Mouse (Mus musculus) embryonic facial prominence, embryonic 11.5 days (tissue): ENCODE results near the gene Polg. TPM values are rescaled to one million over a fixed set of nuclear protein-coding genes. Genes with fewer than 3 reads are reported as not detected.

Source experiments
- ATAC-seq: fragments of 200-750 bp; cut with Nextera tagmentation; replicated peaks from 2 replicates; pipeline ENCODE4 v1.8.0; 2017; ENCODE audit warnings: low read depth; ENCODE audit not compliant: insufficient number of reproducible peaks, low FRiP score, low TSS enrichment
- DNase-seq: peaks from one replicate; pipeline ENCODE4 v3.0.0-alpha.2; 2015; ENCODE audit warnings: low spot score
- H3K27ac ChIP-seq: fragments of 300-500 bp; sonication (generic); replicated peaks from 2 replicates; pipeline ENCODE4 v1.5.1; 2014; ENCODE audit warnings: mild to moderate bottlenecking, low read depth, low read length, control low read depth
- H3K27me3 ChIP-seq: fragments of 300-500 bp; sonication (generic); 2 replicates; pipeline ENCODE4 v1.6.1; 2014; ENCODE audit warnings: mild to moderate bottlenecking, low read length, moderate library complexity, mixed read lengths; ENCODE audit not compliant: control insufficient read depth, insufficient read depth
- H3K36me3 ChIP-seq: fragments of 300-500 bp; sonication (generic); replicated peaks from 2 replicates; pipeline ENCODE4 v1.6.1; 2014; ENCODE audit warnings: low read depth, mild to moderate bottlenecking, low read length, moderate library complexity, mixed read lengths; ENCODE audit not compliant: control insufficient read depth, insufficient read depth
- H3K4me1 ChIP-seq: fragments of 300-500 bp; sonication (generic); 2 replicates; pipeline ENCODE4 v1.6.1; 2014; ENCODE audit warnings: low read length, mixed read lengths; ENCODE audit not compliant: control insufficient read depth, insufficient read depth
- H3K4me2 ChIP-seq: fragments of 300-500 bp; sonication (generic); 2 replicates; pipeline ENCODE4 v1.6.1; 2014; ENCODE audit warnings: low read depth, mild to moderate bottlenecking, control low read depth, low read length, moderate library complexity
- H3K4me3 ChIP-seq: fragments of 300-500 bp; sonication (generic); 2 replicates; pipeline ENCODE4 v1.5.1; 2014; ENCODE audit warnings: low read depth, low read length, control low read depth
- H3K9ac ChIP-seq: fragments of 300-500 bp; sonication (generic); replicated peaks from 2 replicates; pipeline ENCODE4 v1.6.1; 2014; ENCODE audit warnings: mild to moderate bottlenecking, control low read depth, low read length
- H3K9me3 ChIP-seq: fragments of 300-500 bp; sonication (generic); replicated peaks from 2 replicates; pipeline ENCODE4 v1.6.1; 2016; ENCODE audit warnings: mild to moderate bottlenecking, low read length, inconsistent platforms, mixed read lengths; ENCODE audit not compliant: control insufficient read depth
- WGBS: fragments of 180-500 bp; shearing (Covaris S2); extraction: QIAGEN DNeasy Blood & Tissue Kit; methylation state at CpG from one replicate; pipeline ENCODE4 v1.1.7; 2014; 5-methylcytosine and 5-hydroxymethylcytosine counted together
- polyA plus RNA-seq: library from polyadenylated mRNA; unstranded; fragments of >200 nt; fragmentation: Nextera tagmentation; extraction: Ambion mirVana; gene quantifications from 2 replicates; pipeline ENCODE4 v1.2.1, GENCODE M21; 2014

Polg gene
- polyA plus RNA-seq, 1 experiment from 2014 or later = 21.3 TPM

DNA sequence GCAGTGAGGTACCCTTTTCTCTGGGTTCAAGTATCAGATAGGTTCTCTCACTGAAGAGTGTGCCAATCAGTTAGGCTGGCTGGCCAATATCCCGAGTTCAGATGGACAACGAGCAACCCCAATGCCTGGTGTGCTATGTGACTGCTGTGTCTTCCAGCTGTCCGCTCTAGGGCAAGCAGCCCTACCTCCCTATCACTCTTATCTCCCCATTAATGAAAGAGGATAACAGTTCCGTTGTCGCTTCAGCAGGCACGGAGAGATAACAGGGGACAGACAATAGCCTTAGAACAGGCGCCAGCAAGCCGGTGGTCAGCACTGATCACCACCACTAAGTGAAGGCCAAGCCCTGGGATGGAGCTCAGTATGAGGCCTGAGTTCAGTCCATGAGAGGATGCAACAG, 2.8 kb upstream of the Polg start:
- no peak overlapping the region for H3K27ac ChIP-seq
- peaks cover 7% of the 10 kb centered on the region for H3K4me1 ChIP-seq
- no peaks in the 10 kb centered on the region for H3K9me3 ChIP-seq
- no peaks in the 10 kb centered on the region for H3K36me3 ChIP-seq
- H3K27me3 ChIP-seq = 0 out of 2 replicates have a peak, but pooled peaks cover 2% of the 10 kb centered on the region
- DNase-seq = no peak
- no peak for ATAC-seq
- H3K9ac ChIP-seq = no peak overlapping the region
- WGBS = 42% methylated on average over 8 of the region's 8 CpGs
- H3K4me3 ChIP-seq = no peak overlapping the region
- no peak overlapping the region for H3K4me2 ChIP-seq

- no peak overlapping the region for H3K9ac ChIP-seq
- peaks cover 7% of the 10 kb centered on the region for H3K4me1 ChIP-seq
- 0 out of 2 replicates have a peak, but pooled peaks cover 2% of the 10 kb centered on the region for H3K27me3 ChIP-seq
- H3K36me3 ChIP-seq = no peaks in the 10 kb centered on the region
- 4% methylated on average over 4 of the region's 6 CpGs for WGBS
- H3K4me2 ChIP-seq = peak overlapping the region; percentile 24; the same call in 1 of the 2 replicates
- no peak overlapping the region for H3K27ac ChIP-seq
- ATAC-seq (no peak), DNase-seq (peak; percentile 12)
- no peaks in the 10 kb centered on the region for H3K9me3 ChIP-seq
- no peak overlapping the region for H3K4me3 ChIP-seq
Observed at GRCm38 (mm10) chr7:79467951-79468350, 1.8 kb upstream of the Polg start.

GRCm38 (mm10) chr7:79465461-79466044, 609 bp downstream of the Polg start:
- Histone ChIP-seq H3K9me3 (no peaks in the 10 kb centered on the region), H3K9ac (peak overlapping the region; percentile 73), H3K36me3 (peaks cover 7% of the 10 kb centered on the region), H3K4me2 (peak overlapping the region; percentile 89), H3K27ac (peak overlapping the region; percentile 43; the same call in 1 of the 2 replicates), H3K4me3 (peak overlapping the region; percentile 80), H3K27me3 (0 out of 2 replicates have a peak, but pooled peaks cover 2% of the 10 kb centered on the region), H3K4me1 (peaks cover 7% of the 10 kb centered on the region)
- WGBS = under 1% methylated on average over 37 of the region's 47 CpGs
- DNase-seq (peak; percentile 49), ATAC-seq (peak; percentile 53)

- H3K4me3 ChIP-seq = peak overlapping the region; percentile 80
- peaks cover 7% of the 10 kb centered on the region for H3K4me1 ChIP-seq
- H3K27me3 ChIP-seq = 0 out of 2 replicates have a peak, but pooled peaks cover 2% of the 10 kb centered on the region
- H3K9ac ChIP-seq = peak overlapping the region; percentile 73
- peaks cover 9% of the 10 kb centered on the region for H3K36me3 ChIP-seq
- ATAC-seq (no peak), DNase-seq (peak; percentile 21)
- H3K4me2 ChIP-seq = peak overlapping the region; percentile 89
- no peaks in the 10 kb centered on the region for H3K9me3 ChIP-seq
- H3K27ac ChIP-seq = no peak overlapping the region
- WGBS = 6% methylated on average over 47 of the region's 47 CpGs
Observed at GRCm38 (mm10) chr7:79464776-79465420, 1.3 kb downstream of the Polg start.

GRCm38 (mm10) chr7:79463376-79464077, 2.6 kb downstream of the Polg start:
- Histone ChIP-seq H3K27me3 (0 out of 2 replicates have a peak, but pooled peaks cover 2% of the 10 kb centered on the region), H3K4me3 (no peak overlapping the region), H3K9me3 (no peaks in the 10 kb centered on the region), H3K4me1 (peaks cover 7% of the 10 kb centered on the region), H3K4me2 (no peak overlapping the region), H3K27ac (no peak overlapping the region), H3K36me3 (peaks cover 17% of the 10 kb centered on the region), H3K9ac (no peak overlapping the region)
- no peak for ATAC-seq
- WGBS = 89% methylated on average over 11 of the region's 11 CpGs
- DNase-seq = no peak

DNA sequence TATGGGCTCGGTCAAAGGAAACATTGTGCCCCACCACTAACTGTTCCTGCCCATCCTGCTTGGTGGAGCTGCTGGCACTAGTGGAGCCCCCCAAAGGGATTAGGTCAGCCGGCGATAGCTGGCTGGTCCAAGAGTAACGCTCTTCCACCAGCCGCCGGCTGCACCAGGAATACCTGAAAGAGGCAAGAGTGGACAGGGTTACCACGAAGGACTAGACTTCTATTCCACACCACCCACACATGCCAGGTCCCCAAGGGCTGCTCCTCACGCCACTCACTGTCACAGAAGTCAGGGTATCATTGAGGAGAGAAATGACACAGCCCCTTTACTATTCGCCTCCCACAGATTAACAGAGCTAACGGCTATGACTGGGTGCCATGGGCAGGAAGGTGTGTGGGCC, 4.4 kb downstream of the Polg start:
- Histone ChIP-seq H3K9ac (no peak overlapping the region), H3K9me3 (no peaks in the 10 kb centered on the region), H3K27me3 (0 out of 2 replicates have a peak, but pooled peaks cover 2% of the 10 kb centered on the region), H3K4me3 (no peak overlapping the region), H3K36me3 (peaks cover 24% of the 10 kb centered on the region), H3K4me1 (peaks cover 7% of the 10 kb centered on the region; the same call in 1 of the 2 replicates), H3K4me2 (no peak overlapping the region), H3K27ac (no peak overlapping the region)
- DNase-seq (no peak), ATAC-seq (no peak)
- WGBS = 91% methylated on average over 10 of the region's 10 CpGs

DNA sequence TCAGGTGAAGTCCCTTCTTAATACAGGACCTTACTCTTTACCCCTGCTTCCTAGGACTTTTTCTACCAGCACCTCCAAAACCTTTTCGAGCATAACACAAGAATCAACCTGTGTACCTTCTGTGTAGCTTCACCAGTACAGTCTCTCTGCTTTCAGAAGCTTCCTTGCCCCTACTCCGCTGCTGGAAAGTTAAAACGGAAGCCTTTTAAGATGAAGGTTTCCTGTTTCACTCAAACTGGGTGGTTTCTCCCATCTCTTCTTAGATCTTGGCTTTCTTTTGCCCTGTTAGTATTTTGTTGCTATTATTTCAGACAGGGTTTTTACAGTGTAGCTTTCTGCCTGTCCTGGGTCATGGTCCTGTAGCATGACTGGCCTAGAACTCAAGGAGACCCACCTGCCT, 18.7 kb downstream of the Polg start:
- no peaks in the 10 kb centered on the region for H3K27me3 ChIP-seq
- no peak overlapping the region for H3K27ac ChIP-seq
- no peak overlapping the region for H3K9ac ChIP-seq
- no peaks in the 10 kb centered on the region for H3K9me3 ChIP-seq
- no peak overlapping the region for H3K4me2 ChIP-seq
- 90% methylated on average over 3 of the region's 3 CpGs for WGBS
- DNase-seq = no peak
- no peak overlapping the region for H3K4me3 ChIP-seq
- peaks cover 3% of the 10 kb centered on the region for H3K36me3 ChIP-seq
- no peaks in the 10 kb centered on the region for H3K4me1 ChIP-seq
- no peak for ATAC-seq

GRCm38 (mm10) chr7:79447048-79447447, 19.1 kb downstream of the Polg start:
- Histone ChIP-seq H3K27ac (no peak overlapping the region), H3K9ac (no peak overlapping the region), H3K27me3 (no peaks in the 10 kb centered on the region), H3K9me3 (no peaks in the 10 kb centered on the region), H3K36me3 (peaks cover 3% of the 10 kb centered on the region), H3K4me3 (no peak overlapping the region), H3K4me1 (no peaks in the 10 kb centered on the region), H3K4me2 (no peak overlapping the region)
- DNase-seq = no peak
- WGBS = 91% methylated on average over 2 of the region's 2 CpGs
- no peak for ATAC-seq
